Mouse (Mus musculus) kidney, adult 2 months (tissue): ENCODE results near the gene Usp33.

ENCODE experiments used
- CTCF ChIP-seq: fragments of 200-500 bp; conservative IDR thresholded peaks from 2 replicates; pipeline ENCODE4 v1.5.1; 2011; ENCODE audit warnings: low read depth, mild to moderate bottlenecking, control low read depth, low read length, moderate library complexity, mixed read lengths; ENCODE audit not compliant: insufficient read depth, insufficient read length
- POLR2A ChIP-seq: fragments of 200-500 bp; IDR thresholded peaks from one replicate; pipeline ENCODE4 v1.6.1; 2011; ENCODE audit warnings: low read depth, low read length, control low read depth

DNA sequence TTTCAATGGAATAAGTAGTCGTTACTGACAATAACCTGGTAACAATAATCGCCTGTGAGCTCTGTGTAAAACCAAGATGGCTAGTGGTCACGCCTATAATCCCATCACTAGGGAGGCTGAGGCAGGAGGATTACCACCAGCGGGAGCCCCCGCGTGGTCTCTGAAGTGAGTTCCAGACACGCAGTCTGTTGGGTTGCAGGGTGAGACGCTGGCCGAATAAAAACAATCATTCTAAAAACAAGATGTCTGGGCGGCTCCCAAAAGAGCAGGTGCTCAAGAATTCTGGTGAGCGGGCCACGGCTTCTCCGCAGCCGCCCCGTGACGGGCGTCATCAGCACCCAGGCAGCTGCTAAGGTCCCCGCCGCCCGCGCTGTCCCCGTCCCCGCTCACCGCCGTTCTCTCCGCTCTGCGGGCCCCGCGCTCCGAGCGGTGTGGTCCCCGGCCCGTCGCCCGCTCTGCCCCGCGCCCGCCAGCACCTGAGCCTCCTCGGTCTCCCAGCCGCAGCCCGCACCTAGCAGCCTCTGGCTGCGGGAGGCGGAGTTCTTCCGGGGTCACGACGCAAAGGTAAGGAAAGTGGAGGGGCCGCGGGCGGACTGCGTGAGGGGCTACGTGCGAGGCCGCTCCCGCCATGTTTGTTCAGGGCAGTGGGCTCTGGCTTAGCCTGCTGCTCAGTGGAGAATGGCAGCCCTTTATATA is 6.3 kb upstream of the Usp33 start, which contains the start of gene Miga1:
- TF ChIP-seq CTCF, result no peak
- TF ChIP-seq POLR2A, result no peak
